15 mouse cellular contexts compared by ENCODE assay signal in the genomic region with DNA sequence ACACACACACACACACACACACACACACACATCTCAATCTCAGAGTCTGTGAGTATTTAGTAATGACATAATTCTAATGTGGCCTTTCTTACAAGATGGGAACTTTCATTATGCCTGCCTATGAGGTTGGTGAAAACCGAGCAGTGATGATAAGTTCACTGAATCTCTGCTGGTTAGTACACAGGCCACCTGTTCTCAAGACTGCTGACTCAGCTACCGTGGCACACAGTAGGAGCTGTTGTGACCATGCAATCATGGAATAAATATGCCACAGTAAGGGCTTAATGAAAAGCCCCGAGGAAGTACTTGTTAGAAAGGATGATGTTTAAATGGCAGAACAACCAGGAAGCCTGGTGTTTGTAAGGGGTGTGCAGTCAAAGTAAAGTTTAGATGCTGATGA.
"Had no signal": no experiment of that assay in that cellular context is flagged by ENCODE, and none has a peak within 500 bp of the region (broad histone marks: within the 10 kb centered on the region; RNA-seq: fewer than 3 reads in every experiment).

No protein-coding gene starts in this region.

- H3K4me1 ChIP-seq: neural tube, embryonic 15.5 days; stomach, embryonic 15.5 days had no signal

- H3K27ac ChIP-seq: neural tube, embryonic 15.5 days; stomach, embryonic 15.5 days; stomach, postnatal 0 days had no signal

- H3K9ac ChIP-seq: neural tube, embryonic 15.5 days; stomach, embryonic 15.5 days had no signal

- H3K9me3 ChIP-seq: neural tube, embryonic 15.5 days; stomach, embryonic 15.5 days had no signal

- H3K36me3 ChIP-seq: neural tube, embryonic 15.5 days; stomach, embryonic 15.5 days had no signal

- H3K4me2 ChIP-seq: neural tube, embryonic 15.5 days; stomach, embryonic 15.5 days had no signal

- DNase-seq: retina, postnatal 1 day; right cerebral cortex, adult 18-20 months; right cerebral cortex, postnatal 14 days; right cerebral cortex, postnatal 25 days; right cerebral cortex, postnatal 4 days; spleen, adult 18-20 months; thymus, adult 18-20 months; thymus, adult 2 months; thymus, postnatal 14 days; thymus, postnatal 25 days; thymus, postnatal 36 days; thymus, postnatal 4 days had no signal

- H3K4me3 ChIP-seq: neural tube, embryonic 15.5 days; stomach, embryonic 15.5 days had no signal

- H3K27me3 ChIP-seq: neural tube, embryonic 15.5 days; stomach, embryonic 15.5 days had no signal
